Mouse (Mus musculus): ENCODE results near the gene Gm20388.

- no peak for TF ChIP-seq POLR2A (IDR thresholded peaks at IDR 0.05; ENCODE audit: extremely low read depth, insufficient read depth, low read length)
- TF ChIP-seq CTCF (IDR thresholded peaks at IDR 0.05; ENCODE audit: extremely low read depth, insufficient read depth, low read length) = no peak
These were observed 3521.2 kb downstream of the Gm20388 start for GRCm38 (mm10) chr8:123431616-123432365.

Measured in cortical plate, adult 2 months (tissue).